Comparison of ENCODE assay signal across 23 mouse cellular contexts in the genomic region with DNA sequence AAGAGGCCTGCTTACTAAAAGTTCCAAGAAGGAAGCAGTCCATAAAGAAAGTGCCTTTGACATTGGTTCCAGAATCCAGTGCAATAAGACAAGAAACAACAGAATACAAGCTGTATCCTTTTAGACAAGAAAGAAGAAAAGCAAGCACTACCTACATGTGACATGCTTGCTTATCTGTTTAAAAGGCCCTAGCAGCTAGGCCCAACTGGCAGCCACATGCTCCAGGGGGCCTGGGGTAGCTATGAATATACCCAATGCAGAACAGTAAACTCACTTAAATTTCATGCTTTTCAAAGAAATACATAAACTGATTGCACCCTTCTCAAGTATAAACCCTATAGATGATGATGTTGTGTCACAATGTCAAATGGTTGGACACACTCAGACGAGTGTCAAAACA.
"Had no signal": no experiment of that assay in that cellular context is flagged by ENCODE, and none has a peak within 500 bp of the region (broad histone marks: within the 10 kb centered on the region; RNA-seq: fewer than 3 reads in every experiment).

No protein-coding gene starts in this region.

- H3K4me1 ChIP-seq: heart, embryonic 13.5 days; heart, embryonic 15.5 days had no signal

- H3K27me3 ChIP-seq: heart, embryonic 12.5 days; heart, embryonic 13.5 days; heart, embryonic 15.5 days; hindbrain, embryonic 12.5 days; hindbrain, embryonic 13.5 days; hindbrain, embryonic 15.5 days; intestine, embryonic 15.5 days; kidney, embryonic 15.5 days had no signal

- H3K4me3 ChIP-seq: heart, embryonic 10.5 days; heart, embryonic 12.5 days; heart, embryonic 13.5 days; heart, embryonic 15.5 days; hindbrain, embryonic 10.5 days; hindbrain, embryonic 12.5 days; hindbrain, embryonic 13.5 days; hindbrain, embryonic 15.5 days; intestine, embryonic 15.5 days; kidney, embryonic 15.5 days; layer of hippocampus, adult 2 months had no signal

- DNase-seq: heart, postnatal 10 days; heart, postnatal 14 days; heart, postnatal 36 days; heart, postnatal 4 days; kidney, adult 18-20 months; kidney, postnatal 10 days; kidney, postnatal 25 days; kidney, postnatal 4 days; layer of hippocampus, adult 9-11 months; layer of hippocampus, postnatal 36 days had no signal

- H3K27ac ChIP-seq: heart, embryonic 10.5 days; heart, embryonic 13.5 days; heart, embryonic 15.5 days; hindbrain, embryonic 10.5 days; hindbrain, embryonic 12.5 days; hindbrain, embryonic 13.5 days; hindbrain, embryonic 14.5 days; hindbrain, embryonic 15.5 days; hindbrain, postnatal 0 days; intestine, embryonic 15.5 days; layer of hippocampus, adult 2 months had no signal

- H3K9me3 ChIP-seq: heart, embryonic 10.5 days; heart, embryonic 12.5 days; heart, embryonic 13.5 days; heart, embryonic 15.5 days; hindbrain, embryonic 10.5 days; hindbrain, embryonic 12.5 days; hindbrain, embryonic 13.5 days; hindbrain, embryonic 15.5 days; intestine, embryonic 15.5 days; kidney, embryonic 15.5 days had no signal

- H3K9ac ChIP-seq: heart, embryonic 12.5 days; heart, embryonic 13.5 days; heart, embryonic 15.5 days; hindbrain, embryonic 12.5 days; hindbrain, embryonic 13.5 days; hindbrain, embryonic 14.5 days; hindbrain, embryonic 15.5 days; intestine, embryonic 15.5 days; kidney, embryonic 15.5 days had no signal

- H3K36me3 ChIP-seq: heart, embryonic 10.5 days; heart, embryonic 12.5 days; heart, embryonic 13.5 days; heart, embryonic 15.5 days; hindbrain, embryonic 10.5 days; hindbrain, embryonic 12.5 days; hindbrain, embryonic 13.5 days; hindbrain, embryonic 15.5 days; intestine, embryonic 15.5 days; kidney, embryonic 15.5 days had no signal
